ENCODE assay signal across 28 mouse cellular contexts in the genomic region with DNA sequence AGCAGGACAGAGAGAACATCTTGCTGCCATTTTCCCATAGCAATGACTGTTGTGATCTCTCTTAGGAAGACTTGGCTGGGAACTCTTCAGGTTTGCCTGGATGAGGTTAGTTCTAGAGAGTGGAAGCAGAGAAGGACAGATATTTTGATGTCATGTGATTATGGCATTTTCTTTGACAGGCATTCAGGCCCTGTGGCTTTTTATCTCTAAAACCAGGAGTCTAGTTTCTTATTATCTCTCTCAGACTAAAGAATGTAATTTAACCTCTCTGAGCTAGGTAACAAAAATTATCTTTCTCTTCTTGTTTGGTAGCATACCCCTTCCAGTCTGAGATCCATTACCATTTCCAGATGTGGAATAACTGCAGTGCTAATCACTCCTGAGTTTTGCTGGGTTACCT. TPM values are rescaled to one million over a fixed set of nuclear protein-coding genes. Genes with fewer than 3 reads are reported as not detected.
DNase-seq lines count a peak whose midpoint lies in the region; ATAC-seq lines count a peak whose summit lies in the region.
"Had no signal": no experiment of that assay in that cellular context is flagged by ENCODE, and none has a peak within 500 bp of the region (broad histone marks: within the 10 kb centered on the region; RNA-seq: fewer than 3 reads in every experiment).

No protein-coding gene starts in this region.

- no peaks in the 10 kb centered on the region for H3K27me3 ChIP-seq in embryonic facial prominence, embryonic 11.5 days (ENCODE audit: control insufficient read depth, insufficient read depth, low read length)
- no peaks in the 10 kb centered on the region for H3K27me3 ChIP-seq in embryonic facial prominence, embryonic 10.5 days (replicated peaks; ENCODE audit: low read depth, poor library complexity, severe bottlenecking)
- H3K27me3 ChIP-seq in liver, embryonic 12.5 days (replicated peaks): no peaks in the 10 kb centered on the region
- H3K27me3 ChIP-seq in liver, embryonic 16.5 days (ENCODE audit: control insufficient read depth, insufficient read depth, low read depth, low read length): no peaks in the 10 kb centered on the region
- H3K27me3 ChIP-seq: embryonic facial prominence, embryonic 15.5 days; hindbrain, embryonic 12.5 days; Patski had no signal

- ATAC-seq in embryonic facial prominence, embryonic 11.5 days (replicated peaks; ENCODE audit: insufficient number of reproducible peaks, low FRiP score, low TSS enrichment, low read depth): no peak
- peak; percentile 63 for ATAC-seq in liver, embryonic 12.5 days
- ATAC-seq in liver, embryonic 16.5 days (ENCODE audit: low read depth): peak; percentile 51
- peak; percentile 69 for ATAC-seq in megakaryocyte-erythroid progenitor cell, adult 5-6 weeks (replicated peaks; ENCODE audit: low FRiP score, low TSS enrichment, poor library complexity, severe bottlenecking)
- ATAC-seq in frontal cortex, adult (ENCODE audit: low TSS enrichment): no peak
- ATAC-seq: activated CD4-positive, CD25-positive, alpha-beta regulatory T cell, adult 4 months; CD4-positive, CD25-positive, alpha-beta regulatory T cell, adult 4 months; forebrain, embryonic 14.5 days; hindbrain, embryonic 16.5 days; Patski had no signal

- DNase-seq in embryonic facial prominence, embryonic 11.5 days (ENCODE audit: low spot score): peak; percentile 57
- no peak for DNase-seq in embryonic facial prominence, embryonic 10.5 days (ENCODE audit: low spot score)
- DNase-seq in layer of hippocampus, postnatal 25 days (ENCODE audit: extremely low spot score in 1 of 2, low spot score in 1 of 2): no peak
- DNase-seq in adrenal gland, adult 18-20 months (ENCODE audit: low spot score in 2 of 2): no peak
- DNase-seq: adrenal gland, adult 8-10 months; adrenal gland, postnatal 36 days; B cell, adult 2 months; cerebellum, adult 11-12 months; cerebellum, adult 9-10 months; cerebellum, postnatal 36 days; gastrocnemius, postnatal 36 days; heart, adult 11 months; heart, postnatal 10 days; heart, postnatal 4 days had no signal

- no peaks in the 10 kb centered on the region for H3K4me1 ChIP-seq in embryonic facial prominence, embryonic 11.5 days (ENCODE audit: control insufficient read depth, insufficient read depth, low read length)
- peaks cover 33% of the 10 kb centered on the region for H3K4me1 ChIP-seq in embryonic facial prominence, embryonic 10.5 days
- H3K4me1 ChIP-seq in liver, embryonic 12.5 days: peaks cover 62% of the 10 kb centered on the region
- H3K4me1 ChIP-seq in liver, embryonic 16.5 days (ENCODE audit: control insufficient read depth, low read depth, low read length): peaks cover 36% of the 10 kb centered on the region

- H3K9me3 ChIP-seq in embryonic facial prominence, embryonic 11.5 days (replicated peaks; ENCODE audit: control insufficient read depth, low read length): no peaks in the 10 kb centered on the region
- no peaks in the 10 kb centered on the region for H3K9me3 ChIP-seq in embryonic facial prominence, embryonic 10.5 days
- no peaks in the 10 kb centered on the region for H3K9me3 ChIP-seq in liver, embryonic 12.5 days (replicated peaks)
- no peaks in the 10 kb centered on the region for H3K9me3 ChIP-seq in liver, embryonic 16.5 days (replicated peaks; ENCODE audit: control insufficient read depth, low read length)
- H3K9me3 ChIP-seq: embryonic facial prominence, embryonic 15.5 days; forebrain, embryonic 10.5 days; G1E; hindbrain, embryonic 12.5 days had no signal

- no peak overlapping the region for H3K4me3 ChIP-seq in embryonic facial prominence, embryonic 11.5 days (ENCODE audit: low read depth, low read length)
- H3K4me3 ChIP-seq in embryonic facial prominence, embryonic 10.5 days: no peak overlapping the region
- no peak overlapping the region for H3K4me3 ChIP-seq in liver, embryonic 12.5 days
- no peak overlapping the region for H3K4me3 ChIP-seq in liver, embryonic 16.5 days (ENCODE audit: low read depth, low read length)
- H3K4me3 ChIP-seq: embryonic facial prominence, embryonic 15.5 days; erythroblast, embryonic 14.5 days; forebrain, embryonic 10.5 days; hindbrain, embryonic 12.5 days had no signal

- H3K36me3 ChIP-seq in embryonic facial prominence, embryonic 11.5 days (replicated peaks; ENCODE audit: control insufficient read depth, insufficient read depth, low read depth, low read length): no peaks in the 10 kb centered on the region
- no peaks in the 10 kb centered on the region for H3K36me3 ChIP-seq in embryonic facial prominence, embryonic 10.5 days (replicated peaks)
- H3K36me3 ChIP-seq in liver, embryonic 12.5 days: no peaks in the 10 kb centered on the region
- H3K36me3 ChIP-seq in liver, embryonic 16.5 days (ENCODE audit: control insufficient read depth, insufficient read depth): no peaks in the 10 kb centered on the region
- H3K36me3 ChIP-seq: embryonic facial prominence, embryonic 15.5 days; forebrain, embryonic 10.5 days; G1E had no signal

- H3K27ac ChIP-seq in embryonic facial prominence, embryonic 11.5 days (replicated peaks; ENCODE audit: low read depth, low read length): no peak overlapping the region
- H3K27ac ChIP-seq in embryonic facial prominence, embryonic 10.5 days (replicated peaks): no peak overlapping the region
- peak overlapping the region; percentile 65 for H3K27ac ChIP-seq in liver, embryonic 12.5 days
- H3K27ac ChIP-seq in liver, embryonic 16.5 days (ENCODE audit: low read length): peak overlapping the region; percentile 61
- H3K27ac ChIP-seq: embryonic facial prominence, embryonic 15.5 days; forebrain, embryonic 10.5 days; hindbrain, embryonic 12.5 days had no signal

- H3K9ac ChIP-seq in embryonic facial prominence, embryonic 11.5 days (replicated peaks; ENCODE audit: low read length): no peak overlapping the region
- H3K9ac ChIP-seq in liver, embryonic 12.5 days: no peak overlapping the region
- H3K9ac ChIP-seq in liver, embryonic 16.5 days (ENCODE audit: low read depth, low read length): no peak overlapping the region
- H3K9ac ChIP-seq: embryonic facial prominence, embryonic 15.5 days; hindbrain, embryonic 12.5 days had no signal

- no peak overlapping the region for H3K4me2 ChIP-seq in embryonic facial prominence, embryonic 11.5 days (ENCODE audit: low read depth, low read length)
- peak overlapping the region; percentile 22 for H3K4me2 ChIP-seq in liver, embryonic 12.5 days
- no peak overlapping the region for H3K4me2 ChIP-seq in liver, embryonic 16.5 days (ENCODE audit: low read depth, low read length)
- H3K4me2 ChIP-seq: embryonic facial prominence, embryonic 15.5 days; hindbrain, embryonic 12.5 days had no signal

RNA-seq across cellular contexts. Expression of a gene that starts 55.2 kb away (rescaled TPM):
- polyA plus RNA-seq in embryonic facial prominence, embryonic 11.5 days (2014; fragmentation: Nextera tagmentation; extraction: Ambion mirVana): 8.4 and 9.7 TPM in 2 replicates
- 12.9 and 15.3 TPM in 2 replicates for polyA plus RNA-seq in embryonic facial prominence, embryonic 10.5 days (2016; fragmentation: Nextera tagmentation; extraction: Ambion mirVana)
- polyA plus RNA-seq in liver, embryonic 12.5 days (2016; fragmentation: Nextera tagmentation; extraction: Ambion mirVana): 1.8 and 2.1 TPM in 2 replicates
- 1.7 and 2.2 TPM in 2 replicates for polyA plus RNA-seq in liver, embryonic 16.5 days (2015; fragmentation: Nextera tagmentation; extraction: Ambion mirVana)
- 0.77 and 1.5 TPM in 2 replicates for total RNA-seq in megakaryocyte-erythroid progenitor cell, adult 5-6 weeks (2014; fragmentation: Nextera tagmentation)
- 0.09 and 0.38 TPM in 2 replicates for total RNA-seq in megakaryocyte-erythroid progenitor cell, adult 5-6 weeks (2017)
- total RNA-seq in layer of hippocampus, postnatal 25 days (2021): 10 to 100 TPM; 65.2 to 77.2 TPM
- 10 to 100 TPM; 10.1 to 12.2 TPM for total RNA-seq in adrenal gland, adult 18-20 months (2021)
- polyA plus RNA-seq: activated CD4-positive, CD25-positive, alpha-beta regulatory T cell, adult 4 months; CD4-positive, CD25-positive, alpha-beta regulatory T cell, adult 4 months; G1E had no signal

Comparison
In these comparisons a context has a peak if more than half of its experiments do, and no peak if none do; other contexts are left out.
1. ATAC-seq: peak in liver, embryonic 12.5 days (single experiment), liver, embryonic 16.5 days (single experiment) and megakaryocyte-erythroid progenitor cell, adult 5-6 weeks (single experiment); none in embryonic facial prominence, embryonic 11.5 days (single experiment) and frontal cortex, adult (single experiment).
2. H3K27ac ChIP-seq: peak in liver, embryonic 12.5 days (single experiment) and liver, embryonic 16.5 days (single experiment); none in embryonic facial prominence, embryonic 11.5 days (single experiment) and embryonic facial prominence, embryonic 10.5 days (single experiment).